Mouse (Mus musculus) lung, postnatal 36 days (tissue): ENCODE measurements around the gene Gtf3c4.

ENCODE experiments used
- DNase-seq: peaks from one replicate; pipeline ENCODE4 v3.0.0; 2022; ENCODE audit warnings: mixed read lengths

Gene Gtf3c4

DNA sequence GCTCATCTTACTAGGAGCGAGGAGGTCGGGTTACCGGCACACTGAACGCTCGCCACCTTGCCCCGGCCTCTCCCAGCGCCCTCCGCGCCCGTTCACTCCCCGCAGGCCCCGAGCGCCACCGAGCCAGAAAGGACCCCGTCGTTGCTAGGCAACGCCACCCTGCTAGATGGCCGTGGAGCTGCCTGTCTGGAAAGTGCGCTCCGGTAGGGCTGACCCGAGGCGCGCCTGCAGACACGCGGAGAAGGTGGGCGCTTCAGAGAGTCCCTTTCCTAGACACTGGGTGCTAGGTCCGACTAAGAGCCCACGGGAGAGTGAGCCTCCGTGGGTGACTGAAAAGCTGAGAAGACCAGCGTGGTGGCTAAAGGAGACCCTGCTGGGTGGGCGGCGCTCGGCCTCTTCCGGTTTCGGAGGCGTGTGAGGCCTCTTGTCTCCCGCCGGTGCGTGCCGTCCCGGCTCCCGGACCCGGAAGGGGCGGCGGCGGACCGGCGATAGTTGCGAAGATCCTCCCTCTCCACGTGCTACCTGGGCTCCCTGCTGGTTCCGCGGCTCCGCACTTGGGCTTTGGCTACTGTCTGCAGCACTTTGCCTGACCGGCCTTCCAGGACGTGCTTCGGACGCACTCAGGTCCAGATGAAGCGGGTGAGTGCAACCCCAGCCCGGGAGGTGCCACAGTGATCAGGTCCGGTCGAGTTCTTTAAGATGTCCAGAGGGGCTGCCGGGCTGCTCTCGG, at the start of gene Gtf3c4, which contains the start of gene Ddx31:
Gtf3c4 (minus strand) TSS at position 139 of the 730 bp plus-strand sequence.
Ddx31 (plus strand) TSS at position 185 of the 730 bp plus-strand sequence.
- peak; percentile 96 for DNase-seq

DNA sequence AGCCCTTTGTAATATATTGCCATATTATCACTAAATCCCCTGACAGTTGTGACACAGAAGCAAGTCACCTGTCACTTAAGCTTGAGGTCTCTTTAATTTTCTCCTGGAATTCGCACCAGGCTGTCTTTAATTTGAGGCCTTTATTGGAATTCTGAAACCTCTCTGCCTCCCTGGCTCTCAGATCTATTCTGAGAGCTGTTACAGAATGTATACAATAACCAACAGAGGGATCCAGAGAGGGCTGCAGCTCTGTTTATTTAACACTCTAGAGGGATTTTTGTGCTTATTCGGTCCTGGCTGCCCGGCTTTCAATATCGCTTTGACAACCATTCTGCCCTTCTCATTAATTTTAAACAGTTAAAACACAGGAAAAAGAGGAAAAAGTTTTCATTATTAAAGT, 44.8 kb upstream of the Gtf3c4 start:
- no peak for DNase-seq

DNA sequence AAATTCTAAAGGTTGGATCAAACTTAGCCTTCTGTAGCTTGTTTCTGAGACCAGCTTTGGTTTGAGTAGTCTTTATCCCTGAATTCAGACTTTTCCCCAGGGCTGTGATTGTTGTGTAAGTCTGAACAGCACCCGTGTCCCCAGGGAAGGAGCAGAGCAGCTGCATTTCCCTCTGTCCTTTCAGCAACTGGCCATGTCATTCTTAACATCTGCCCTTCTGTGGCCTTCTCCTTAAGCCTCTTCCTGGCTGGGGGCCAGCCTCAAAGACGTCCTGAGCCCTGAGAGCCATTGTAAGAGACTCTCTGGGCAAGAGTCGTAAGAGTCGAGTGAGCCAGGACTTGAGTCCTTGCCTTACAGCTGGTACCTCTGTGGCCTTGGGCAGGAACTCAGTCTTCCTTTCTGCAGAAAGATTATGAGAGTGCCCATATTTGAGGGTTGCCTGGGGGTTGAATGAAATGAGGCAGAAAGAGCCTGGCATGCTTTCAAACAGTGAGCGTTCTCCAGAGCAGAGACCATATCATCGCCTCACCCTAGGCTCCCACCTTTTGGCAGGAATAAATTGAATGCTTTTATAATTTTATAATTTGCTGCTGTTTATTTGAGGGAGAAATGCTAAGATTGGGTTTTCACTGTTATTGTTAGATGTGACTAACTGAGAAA, 42.8 kb upstream of the Gtf3c4 start:
- DNase-seq, result no peak

DNA sequence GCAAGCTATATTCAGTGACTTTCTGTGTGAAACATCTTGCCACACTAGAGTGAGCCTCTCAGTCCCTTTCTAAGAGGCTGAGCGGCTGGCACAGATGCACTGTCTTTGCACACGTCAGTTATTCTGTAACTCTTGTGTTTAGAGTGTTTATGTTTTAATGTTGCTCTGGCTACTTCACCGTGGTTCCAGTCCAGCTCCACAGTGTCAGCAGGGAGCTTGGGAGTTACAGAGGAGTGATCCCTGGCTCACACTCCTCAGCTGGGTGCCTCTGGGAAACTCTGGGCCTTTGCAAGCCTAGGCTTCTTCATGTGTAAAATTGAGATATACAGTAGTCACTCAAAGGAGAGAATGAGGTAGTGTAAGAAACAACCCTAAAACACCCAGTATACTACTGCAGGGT, 41.9 kb upstream of the Gtf3c4 start:
- DNase-seq, result no peak

DNA sequence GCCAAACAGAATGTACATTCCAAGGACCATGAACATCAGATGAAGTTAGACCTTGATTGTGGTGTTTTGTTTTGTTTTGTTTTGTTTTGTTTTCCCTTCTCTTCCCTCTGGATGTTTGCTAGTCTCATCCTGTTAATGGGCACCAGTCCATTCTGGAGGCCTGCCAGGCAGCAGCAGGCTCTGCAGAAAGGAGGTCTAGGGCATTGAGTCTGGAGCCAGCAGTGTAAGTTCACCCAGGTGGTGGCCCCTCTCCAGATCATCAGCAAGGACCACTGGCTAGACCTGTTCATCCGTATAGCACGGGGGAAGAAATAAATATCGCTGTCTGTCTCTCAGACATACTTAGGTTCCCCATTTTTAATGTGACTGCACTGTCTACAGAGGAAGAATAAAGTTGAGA, 41.1 kb upstream of the Gtf3c4 start:
- peak; percentile 15 for DNase-seq

DNA sequence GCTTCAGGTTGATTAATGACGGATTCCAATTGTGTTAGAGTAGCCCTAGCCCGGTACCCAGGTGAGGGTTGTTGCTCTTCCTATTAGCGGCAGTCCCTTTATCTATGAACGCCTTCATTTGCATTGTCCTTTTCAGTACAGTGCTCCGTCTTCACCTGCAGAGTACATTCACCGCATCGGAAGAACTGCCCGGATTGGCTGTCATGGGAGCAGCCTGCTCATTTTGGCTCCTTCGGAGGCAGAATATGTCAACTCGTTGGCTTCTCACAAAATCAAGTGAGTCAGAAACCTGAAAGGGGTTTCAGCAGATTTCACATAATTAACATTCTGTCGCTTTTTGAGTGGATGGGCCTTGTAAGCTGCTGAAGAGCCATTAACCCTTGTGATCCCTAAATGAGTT, 35.4 kb upstream of the Gtf3c4 start:
- DNase-seq, result no peak

DNA sequence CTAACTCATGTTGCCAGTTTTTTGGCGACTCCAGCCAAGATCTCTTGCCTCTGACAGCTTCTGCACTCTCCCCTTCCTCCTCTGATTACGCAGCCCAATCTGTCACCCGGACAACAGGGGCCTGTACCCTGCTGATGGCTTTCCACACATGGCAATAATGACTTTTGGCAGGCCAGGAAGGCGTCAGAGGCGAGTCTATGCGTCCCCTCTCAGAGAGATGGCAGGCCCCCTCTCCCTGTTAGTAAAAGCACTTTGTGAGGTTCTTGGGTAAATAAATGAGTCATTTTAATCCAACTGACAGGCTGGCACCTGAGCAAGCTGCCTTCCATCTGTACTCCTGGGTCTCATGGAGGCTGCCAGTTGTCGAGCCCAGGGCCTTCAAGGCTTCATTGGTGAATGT, 27.3 kb upstream of the Gtf3c4 start:
- DNase-seq, result no peak

DNA sequence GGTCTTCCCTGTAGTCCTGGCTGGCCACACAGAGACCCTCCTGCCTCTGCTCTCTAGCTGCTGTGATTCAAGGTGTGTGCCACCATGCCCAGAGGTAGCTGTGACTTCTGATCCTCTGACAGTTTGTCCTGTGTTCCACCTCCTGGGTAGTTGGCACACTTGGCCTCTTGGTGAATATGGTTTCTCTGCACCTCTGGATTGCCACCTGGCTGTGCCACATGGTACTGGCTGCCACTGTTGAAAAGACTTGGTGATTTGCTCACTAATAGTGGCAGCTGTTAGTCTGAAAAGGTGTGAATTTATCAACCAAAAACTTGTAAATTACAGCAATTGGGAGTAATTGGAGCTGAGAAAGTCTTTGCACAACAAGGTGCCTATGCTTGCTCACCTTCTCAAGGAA, 23.7 kb upstream of the Gtf3c4 start:
- no peak for DNase-seq

DNA sequence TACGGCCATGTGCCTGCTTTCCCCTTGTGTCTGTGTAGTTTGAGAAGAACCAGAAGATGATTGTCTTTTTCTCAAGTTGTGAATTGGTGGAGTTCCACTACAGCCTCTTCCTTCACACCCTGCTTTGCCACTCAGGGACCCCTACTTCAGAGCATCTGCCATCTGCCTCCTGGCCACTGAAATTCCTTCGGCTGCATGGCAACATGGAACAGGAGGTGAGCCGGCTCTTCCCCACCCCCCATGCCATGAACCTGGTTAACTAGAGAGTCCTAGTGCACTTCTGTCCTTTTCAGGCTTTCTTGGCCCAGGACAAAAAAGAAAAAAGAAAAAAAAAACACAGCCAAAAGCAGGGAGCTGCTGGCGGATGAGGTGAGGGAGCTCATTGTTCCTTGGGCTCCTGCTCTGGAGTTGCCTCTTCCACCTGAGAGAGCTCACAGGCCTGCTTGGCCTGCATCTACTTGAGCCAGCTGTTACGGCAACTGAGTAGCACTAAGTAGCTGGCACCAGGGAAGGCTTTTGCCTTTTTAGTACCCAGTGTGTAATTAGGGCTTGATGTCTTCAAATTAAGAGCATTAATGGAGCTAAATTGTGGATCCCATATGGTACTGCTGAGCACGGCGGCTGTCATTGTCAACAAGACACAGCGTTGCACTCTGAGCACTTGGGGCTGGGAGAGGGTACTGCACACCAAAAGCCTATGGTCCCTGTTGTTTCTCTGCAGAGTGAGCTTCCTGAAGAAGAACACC, 20.7 kb upstream of the Gtf3c4 start:
- no peak for DNase-seq

DNA sequence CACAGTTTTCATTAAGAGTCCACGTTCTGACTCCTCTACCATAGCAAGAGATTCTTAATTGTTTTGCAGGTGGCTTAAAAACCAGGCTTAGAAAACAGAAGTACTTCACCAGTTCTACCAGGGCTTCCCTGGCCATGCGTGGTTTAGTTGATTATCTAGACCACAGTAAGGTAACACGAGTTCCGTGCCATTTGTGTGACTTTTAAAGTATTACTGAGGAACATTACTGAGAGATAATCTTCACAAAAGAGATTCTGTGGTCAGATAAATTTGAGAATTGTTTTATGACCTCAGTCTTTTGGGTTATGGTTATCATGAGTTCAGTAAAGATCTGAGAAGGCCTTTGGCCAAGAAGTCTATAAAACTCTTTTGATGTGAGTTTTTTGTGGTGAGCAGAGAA, 19.1 kb upstream of the Gtf3c4 start:
- DNase-seq, result no peak

DNA sequence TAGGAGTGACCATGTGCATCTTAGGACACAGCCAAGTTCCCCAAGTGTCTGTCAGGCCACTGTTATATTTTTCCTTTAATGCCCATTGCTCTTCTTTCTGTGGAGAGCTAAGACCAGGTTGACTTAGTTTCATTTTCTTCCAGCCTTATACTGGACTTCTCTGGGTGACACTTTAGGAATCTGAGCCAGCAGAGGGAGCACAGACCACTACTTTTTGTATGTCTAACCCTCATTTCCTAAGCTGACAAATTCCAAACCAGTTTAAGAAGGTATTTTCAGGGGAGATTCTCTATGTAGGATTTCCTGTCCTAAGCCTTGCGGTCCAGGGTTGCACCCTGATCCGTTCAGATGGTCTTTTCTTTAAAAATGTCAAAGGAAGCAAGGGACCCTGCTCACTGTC, 15.6 kb upstream of the Gtf3c4 start:
- peak; percentile 31 for DNase-seq

DNA sequence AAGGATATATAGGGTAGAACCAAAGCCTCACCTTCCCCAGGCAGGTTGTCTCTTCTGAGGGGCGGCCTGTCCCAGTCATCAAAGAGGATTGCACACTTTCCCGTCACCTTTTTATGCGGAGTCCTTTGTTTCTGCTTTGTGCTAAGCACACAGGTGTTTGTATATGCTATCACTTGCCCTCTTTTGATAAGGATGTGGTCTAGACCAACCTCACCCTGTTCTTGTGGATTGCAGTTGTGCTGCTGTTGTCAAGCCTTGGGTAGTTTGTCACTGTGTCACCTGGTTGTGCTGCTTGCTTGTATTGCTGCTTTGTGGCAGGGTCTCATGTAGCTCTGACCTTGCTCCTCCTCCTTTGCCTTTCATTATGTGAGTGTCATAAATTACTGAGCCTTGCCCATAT, 12.4 kb upstream of the Gtf3c4 start:
- DNase-seq, result no peak

DNA sequence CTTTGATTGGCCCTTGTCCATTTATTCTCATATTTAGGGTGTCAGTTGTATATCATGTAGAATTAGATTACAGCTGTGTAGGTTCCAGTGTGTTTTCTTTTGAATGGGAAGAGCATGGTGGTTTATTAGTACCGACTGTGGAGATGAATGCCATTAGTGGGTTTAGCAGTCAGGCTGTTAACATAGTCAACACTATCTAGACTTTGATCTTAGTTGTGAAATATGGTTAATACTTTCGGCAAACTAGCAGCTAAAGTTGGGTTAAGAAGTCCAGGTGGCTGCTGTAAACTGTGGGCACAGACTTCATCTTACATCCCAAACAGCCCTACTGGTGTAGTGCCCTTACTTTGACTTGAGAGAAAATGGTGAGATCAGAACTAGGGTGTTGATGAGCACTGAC, 8.7 kb upstream of the Gtf3c4 start:
- DNase-seq, result no peak

DNA sequence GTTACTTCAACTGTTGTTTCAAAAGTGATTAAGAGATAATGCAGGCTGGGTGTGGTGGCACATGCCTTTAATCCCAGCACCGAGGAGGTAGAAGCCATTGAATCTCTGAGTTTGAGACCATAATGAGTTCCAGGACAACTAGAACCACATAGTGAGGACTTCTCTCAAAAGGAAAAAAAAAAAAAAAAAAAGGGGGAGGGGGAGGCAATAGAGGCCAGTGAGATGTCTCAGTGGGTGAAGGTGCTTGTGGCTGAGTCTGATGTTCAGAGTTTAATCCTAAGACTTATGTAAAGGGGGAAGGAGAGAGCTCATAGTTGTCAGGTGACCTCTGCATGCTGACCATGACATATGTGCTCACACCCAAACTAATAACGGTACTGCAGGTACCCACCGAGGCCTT, 1.9 kb upstream of the Gtf3c4 start:
- no peak for DNase-seq

DNA sequence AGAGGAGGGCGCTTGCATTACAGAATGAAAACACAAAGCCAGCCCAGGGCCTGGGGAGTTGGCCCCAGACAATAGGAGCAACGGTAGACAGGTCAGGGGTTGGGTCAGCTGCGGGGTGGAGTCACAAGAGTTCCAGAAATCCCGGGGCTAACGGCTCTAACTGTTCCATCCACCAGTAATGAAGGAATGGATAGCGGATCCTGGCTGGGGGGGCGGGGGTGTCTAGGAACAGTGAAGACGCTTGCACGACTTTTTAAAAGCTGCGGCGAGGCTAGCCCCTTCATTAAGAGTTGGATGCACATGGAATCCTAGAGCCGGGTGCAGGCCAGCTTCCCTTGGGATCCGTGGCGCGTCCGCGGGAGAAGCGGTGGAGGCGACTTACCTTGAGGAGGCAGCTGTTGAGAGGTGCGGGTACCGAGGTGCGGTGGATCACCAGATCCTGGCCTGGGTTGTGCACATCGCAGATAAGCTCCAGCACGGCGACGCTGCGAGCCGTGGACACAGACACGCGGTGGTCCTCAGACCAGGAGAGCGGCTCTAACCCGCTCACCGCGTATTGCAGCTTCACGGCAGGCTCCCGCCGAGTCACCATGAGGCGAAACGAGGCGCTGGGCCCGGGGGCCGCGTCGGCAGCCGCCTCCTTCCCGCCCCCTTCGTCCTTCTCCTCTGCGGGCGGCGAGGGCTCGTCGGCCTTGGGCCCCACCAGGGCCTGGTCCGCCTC, 499 bp downstream of the Gtf3c4 start:
- DNase-seq, result no peak

DNA sequence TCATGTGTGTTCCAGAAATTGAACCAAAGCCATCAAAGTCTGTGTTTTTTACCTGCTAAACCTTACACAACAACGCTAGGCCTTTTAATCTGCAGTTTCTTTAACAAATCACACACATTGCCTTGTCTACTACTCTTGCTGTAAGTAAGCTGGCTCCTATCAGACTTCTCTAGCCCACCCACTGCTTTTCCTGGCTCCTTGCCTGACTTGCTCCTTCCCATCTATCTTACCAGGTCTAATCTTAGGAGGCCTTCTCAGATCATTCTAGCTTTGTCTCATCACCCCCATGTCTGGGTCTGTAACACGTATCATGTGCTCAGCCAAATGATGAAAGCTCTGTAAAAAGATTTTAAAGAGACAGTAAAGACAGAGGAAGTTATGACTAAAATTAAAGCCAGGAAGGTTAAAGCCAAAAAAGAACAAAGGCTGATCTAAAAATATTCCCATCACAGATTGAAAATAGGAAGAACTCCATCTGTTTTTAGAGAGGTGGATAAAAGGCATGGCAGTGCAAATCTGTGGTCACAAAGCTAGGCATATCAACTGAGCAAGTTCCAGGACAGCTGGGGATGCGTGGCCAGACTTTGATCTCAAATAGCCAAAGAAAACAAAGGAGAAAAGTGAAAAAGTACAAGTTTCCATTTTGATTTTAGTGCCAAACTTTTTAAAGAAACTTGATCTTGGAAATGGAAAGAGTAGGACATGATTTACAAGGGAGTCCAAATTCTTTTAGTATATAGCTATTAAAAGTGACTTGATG, 3.8 kb downstream of the Gtf3c4 start:
- DNase-seq, result no peak

DNA sequence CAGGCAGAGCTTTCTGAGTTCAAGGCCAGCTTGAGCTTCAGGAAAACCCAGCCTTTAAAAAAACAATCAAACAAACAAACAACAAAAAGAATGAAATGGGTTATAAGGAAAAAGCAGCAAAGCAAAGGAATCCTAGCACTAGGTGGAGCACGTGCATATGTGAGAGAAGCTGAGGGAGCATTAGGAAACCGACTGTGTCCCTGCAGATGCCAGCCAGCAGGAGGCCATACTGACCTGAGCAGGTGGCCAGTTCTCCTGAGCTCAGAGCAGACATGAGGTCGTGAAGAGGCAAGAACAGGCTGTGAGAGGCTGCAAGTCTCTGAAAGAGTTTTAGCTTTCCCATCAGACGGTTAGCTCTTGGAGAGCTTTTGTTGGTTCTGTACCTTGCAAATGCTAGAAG, 10.9 kb downstream of the Gtf3c4 start:
- no peak for DNase-seq

DNA sequence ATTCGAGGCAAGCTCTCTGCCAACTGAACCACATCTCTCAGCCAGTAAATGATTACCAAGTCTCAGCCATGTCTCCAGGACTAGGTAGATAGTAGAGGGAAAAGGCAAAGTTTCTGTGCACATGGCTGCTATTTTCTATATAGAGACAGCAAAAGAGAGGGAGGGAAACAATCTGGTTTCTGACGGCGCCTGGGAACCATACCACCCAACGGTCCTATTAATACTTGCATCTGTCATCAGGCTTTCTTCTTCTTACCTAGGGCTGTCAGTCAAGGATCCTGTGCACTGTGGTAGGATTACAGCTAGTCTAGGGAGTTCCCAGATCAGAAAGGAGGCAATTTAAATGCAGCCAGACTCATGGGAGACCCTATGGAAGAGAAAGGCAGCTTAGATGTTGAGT, 21.3 kb downstream of the Gtf3c4 start:
- DNase-seq, result no peak

DNA sequence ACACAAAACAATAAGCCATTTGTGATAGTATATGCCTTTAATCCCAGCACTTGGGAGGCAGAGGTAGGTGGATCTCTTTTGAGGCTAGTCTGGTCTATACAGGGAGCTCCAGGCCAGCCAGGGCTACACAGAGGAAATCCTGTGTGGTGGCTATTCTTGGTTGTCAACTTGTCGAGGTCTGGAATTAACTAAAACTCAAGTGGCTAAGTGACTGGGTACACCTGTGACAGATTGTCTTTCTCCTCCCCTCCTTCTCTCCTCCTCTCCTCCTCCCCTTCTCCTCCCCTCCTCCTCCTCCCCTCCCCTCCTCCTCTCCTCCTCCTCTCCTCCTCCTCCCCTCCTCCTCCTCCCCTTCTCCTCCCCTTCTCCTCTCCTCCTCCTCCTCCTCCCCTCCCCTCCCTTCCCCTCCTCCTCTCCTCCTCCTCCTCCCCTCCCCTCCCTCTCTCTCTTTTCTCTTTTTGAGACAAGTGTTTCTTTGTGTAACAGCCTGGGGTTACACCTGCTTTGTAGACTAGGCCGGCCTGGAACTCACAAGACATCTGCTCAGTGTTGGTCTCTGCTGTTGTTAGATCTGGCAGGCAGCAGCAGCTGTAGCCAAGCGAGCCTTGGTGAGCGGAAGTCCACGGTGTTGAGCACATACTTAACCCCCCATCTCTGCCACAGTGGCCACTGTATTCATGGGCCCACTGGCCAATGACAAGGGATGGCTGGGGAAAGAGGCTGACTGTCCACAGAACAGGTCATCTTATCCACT, 29.7 kb downstream of the Gtf3c4 start:
- no peak for DNase-seq

DNA sequence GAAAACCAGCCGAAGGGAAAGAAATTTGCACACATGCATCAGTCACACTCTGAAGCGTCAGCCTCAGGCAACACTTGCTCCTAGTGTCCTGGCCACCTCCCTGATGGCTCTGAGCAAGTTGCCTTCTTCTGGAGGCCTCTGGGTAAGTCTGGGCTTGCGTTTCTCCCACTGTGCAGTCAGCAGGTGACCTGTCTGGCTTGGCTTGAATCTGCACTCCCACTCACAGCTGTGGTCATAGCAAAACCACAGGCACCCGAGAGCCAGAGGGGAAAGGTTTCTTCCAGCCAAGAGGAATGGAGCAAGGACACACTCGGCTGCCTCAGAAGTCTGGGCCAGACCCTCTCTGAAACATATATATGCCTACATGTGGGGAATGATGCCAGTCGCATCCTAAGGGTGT, 31.3 kb downstream of the Gtf3c4 start:
- DNase-seq, result no peak

DNA sequence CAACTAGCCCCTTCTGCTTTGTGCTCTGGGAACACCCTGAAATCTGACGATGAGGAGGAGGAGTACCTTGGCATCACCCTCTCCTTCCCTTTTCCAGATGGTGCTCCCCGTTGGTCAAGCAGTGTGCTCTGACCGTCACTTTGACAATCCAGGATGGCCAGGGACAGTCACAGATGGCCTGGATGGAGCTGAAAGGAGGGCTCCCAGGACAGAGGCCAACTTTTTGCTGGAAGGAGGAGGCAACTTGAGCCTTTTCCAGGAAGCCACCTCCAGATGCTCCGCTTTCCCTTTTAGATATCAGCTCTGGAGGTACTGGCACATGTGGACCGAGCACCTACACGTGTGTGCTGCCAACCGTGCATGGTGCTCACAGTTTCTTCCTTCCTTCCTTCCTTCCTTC, 36.8 kb downstream of the Gtf3c4 start:
- DNase-seq, result no peak

DNA sequence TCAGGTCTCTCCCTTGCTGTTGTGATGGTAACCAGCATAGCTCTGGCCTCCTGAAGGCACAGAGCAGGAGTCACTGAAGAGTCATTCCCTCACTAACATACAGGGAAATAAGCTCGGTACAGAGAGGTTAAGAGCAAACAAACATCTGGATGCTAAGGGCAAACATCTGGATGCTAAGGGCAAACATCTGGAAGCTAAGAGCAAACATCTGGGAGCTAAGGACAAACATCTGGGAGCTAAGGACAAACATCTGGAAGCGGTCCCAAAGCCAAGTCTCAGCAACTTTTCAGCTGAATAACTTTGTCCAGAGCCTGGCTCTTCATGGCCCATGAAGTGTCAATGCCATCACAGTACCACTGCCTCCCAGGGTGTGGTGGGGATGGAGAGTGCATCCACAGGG, 40.6 kb downstream of the Gtf3c4 start:
- DNase-seq, result no peak
